ENCODE assay signal across 1 mouse cellular context in the genomic region with DNA sequence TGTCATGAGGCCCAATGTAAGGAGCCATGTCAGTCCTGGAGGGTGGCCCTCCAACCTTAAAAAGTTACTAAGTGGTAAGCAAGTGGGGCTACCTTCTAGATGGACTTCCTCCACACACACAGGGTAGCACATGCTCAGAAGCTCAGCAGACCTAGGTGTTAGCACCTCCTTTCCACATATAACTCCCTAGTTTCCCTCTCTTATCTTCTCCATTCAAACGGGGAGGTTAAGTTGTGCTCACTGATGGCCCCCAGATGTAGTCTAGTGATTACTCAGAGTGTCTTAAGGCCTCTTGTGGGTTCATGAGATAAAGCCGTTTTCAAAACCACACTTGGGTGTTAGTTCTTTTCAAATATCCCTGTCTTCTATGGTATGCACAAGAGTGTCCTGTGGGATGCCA.
TF ChIP-seq lines count a peak whose summit lies in the region.

No protein-coding gene starts in this region.

TF ChIP-seq in MEL, 35 proteins besides CTCF, POLR2A, EP300 and RAD21 (continued from another document):
- no peak; the same call in 1 of the 2 replicates for TF ChIP-seq MYB (IDR thresholded peaks at IDR 0.05; ENCODE audit: low read depth, low read length)
- no peak; the same call in 1 of the 2 replicates for TF ChIP-seq MAFK (IDR thresholded peaks at IDR 0.05; ENCODE audit: borderline replicate concordance, low read depth, low read length)
- TF ChIP-seq MAZ (IDR thresholded peaks at IDR 0.05; ENCODE audit: low read depth, low read length): peak; percentile 75
- no peak for TF ChIP-seq USF1 (IDR thresholded peaks at IDR 0.05; ENCODE audit: low read depth, low read length)
- no peak for TF ChIP-seq ZKSCAN1 (IDR thresholded peaks at IDR 0.05; ENCODE audit: low read depth, low read length)
- TF ChIP-seq HCFC1 (IDR thresholded peaks at IDR 0.05; ENCODE audit: low read depth, low read length): 0 out of 2 replicates have a peak, but pooled peaks have one; percentile 17
TF ChIP-seq in MEL: peak in this region for 14.
